Mouse (Mus musculus): Measurements from ENCODE around the gene Nck2. TPM values are rescaled to one million over a fixed set of nuclear protein-coding genes. Genes with fewer than 3 reads are reported as not detected.
A peak's percentile ranks its signal among the peaks of the same experiment; 100 is the strongest.

Gene Nck2
- total RNA-seq (2021): 28.1 and 29.2 TPM in 2 replicates
- long read RNA-seq, experiment 1, transcript Nck2-201 (5 exons, 2,772 nt): major isoform, 77 of 88 reads
- long read RNA-seq, experiment 1, partial matches to known transcripts: 6 of 88 reads
- long read RNA-seq, experiment 1, other reads (novel, unspliced or antisense): 4 of 88 reads
- long read RNA-seq, experiment 2, transcript Nck2-201 (5 exons, 2,772 nt): major isoform, 49 of 56 reads
- long read RNA-seq, experiment 2, partial matches to known transcripts: 0 of 56 reads
- long read RNA-seq, experiment 2, other reads (novel, unspliced or antisense): 7 of 56 reads

- DNase-seq: no peak
Measured at GRCm38 (mm10) chr1:43444531-43444930, at the start of gene Nck2. Gene Nck2, plus strand, starts transcription at chr1:43444579.

DNA sequence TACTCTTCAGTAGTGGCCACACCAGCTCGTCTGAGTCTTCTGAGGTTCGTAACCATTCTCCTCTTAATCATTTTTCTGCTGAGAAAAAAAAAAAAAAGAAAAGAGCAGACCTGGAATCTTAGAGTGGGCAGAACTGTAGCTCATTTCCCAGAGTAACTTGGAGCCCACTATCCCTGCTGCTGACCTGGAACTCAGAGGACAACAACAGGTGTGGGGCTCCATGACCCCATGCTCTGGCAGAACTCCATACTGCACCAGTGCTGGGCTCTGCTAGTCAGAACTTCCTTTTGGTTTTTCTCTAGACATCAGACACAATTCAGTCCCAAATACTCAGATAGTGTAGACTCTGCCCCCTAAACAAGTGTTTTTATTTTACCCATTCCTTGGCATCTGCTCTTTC lies 49.3 kb upstream of the Nck2 start:
- no peak for DNase-seq

DNA sequence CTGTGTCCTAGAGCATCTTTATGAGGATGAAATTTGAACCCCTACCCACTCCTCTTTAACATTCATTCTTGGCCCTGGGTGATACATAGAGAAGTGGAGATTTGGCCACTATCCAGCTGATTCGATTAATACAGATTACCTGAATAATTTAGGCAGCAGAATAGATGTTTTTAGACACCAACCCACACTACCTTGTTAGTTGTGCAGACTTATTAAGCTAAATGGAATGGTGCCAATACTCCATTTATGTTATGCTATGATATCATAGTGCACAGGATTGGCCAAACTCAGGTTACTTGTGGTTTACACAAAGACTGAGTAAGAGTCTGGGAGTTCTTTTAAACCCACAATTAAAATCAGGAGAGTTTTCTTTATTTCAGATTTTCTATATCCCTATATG lies 48.6 kb upstream of the Nck2 start:
- no peak for DNase-seq

GRCm38 (mm10) chr1:43396522-43396921 lies 47.9 kb upstream of the Nck2 start:
- DNase-seq: peak; percentile 12

GRCm38 (mm10) chr1:43397096-43397495 lies 47.3 kb upstream of the Nck2 start:
- no peak for DNase-seq

- DNase-seq: no peak
Measured at GRCm38 (mm10) chr1:43398738-43399601, 45.4 kb upstream of the Nck2 start.

DNA sequence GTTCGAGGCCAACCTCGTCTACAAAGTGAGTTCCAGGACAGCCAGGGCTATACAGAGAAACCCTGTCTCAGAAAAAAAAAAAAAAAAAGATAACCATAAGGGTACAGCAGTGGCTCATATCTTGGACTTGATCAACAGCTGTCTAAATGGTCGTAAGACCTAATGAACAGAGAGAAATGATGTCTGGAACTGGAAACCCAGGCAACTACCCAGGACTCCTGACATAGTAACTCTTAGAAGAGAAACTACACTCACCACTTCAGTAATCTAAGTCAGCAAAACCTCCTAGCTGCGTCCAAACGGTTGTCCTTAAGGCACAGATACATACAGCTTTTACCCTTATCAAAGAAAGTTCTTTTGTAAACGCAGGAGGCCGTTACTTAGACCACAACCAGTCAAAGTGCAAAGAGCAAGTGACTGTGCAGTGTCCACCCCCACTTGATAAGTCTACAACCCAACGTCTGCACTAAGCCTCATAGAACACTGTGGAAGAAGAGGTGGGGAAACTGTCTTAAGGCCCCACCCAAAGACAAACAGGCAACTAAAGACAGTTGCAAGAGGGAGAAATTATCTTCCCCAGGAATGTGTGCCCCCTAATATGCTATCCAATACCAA lies 44.7 kb upstream of the Nck2 start:
- no peak for DNase-seq

GRCm38 (mm10) chr1:43400655-43401054 lies 43.7 kb upstream of the Nck2 start:
- no peak for DNase-seq

DNA sequence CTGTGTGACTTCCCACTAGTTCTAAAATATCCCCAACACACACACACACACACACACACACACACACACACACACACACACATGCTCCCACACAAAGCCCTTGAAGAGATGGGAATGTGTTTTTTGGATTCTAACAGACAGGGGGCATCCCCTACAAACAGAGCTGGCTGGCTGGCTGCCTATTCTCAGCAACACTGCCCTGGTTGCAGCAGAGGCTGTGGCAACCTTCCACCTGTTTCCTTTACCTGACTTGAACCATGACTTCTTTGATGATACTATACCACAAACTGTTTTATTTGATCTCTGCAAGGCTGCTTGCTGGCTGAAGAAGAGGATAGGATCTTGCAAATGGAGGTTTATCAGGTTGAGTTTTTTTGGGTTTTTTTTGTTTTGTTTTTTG lies 41.0 kb upstream of the Nck2 start:
- DNase-seq: peak; percentile 45

DNA sequence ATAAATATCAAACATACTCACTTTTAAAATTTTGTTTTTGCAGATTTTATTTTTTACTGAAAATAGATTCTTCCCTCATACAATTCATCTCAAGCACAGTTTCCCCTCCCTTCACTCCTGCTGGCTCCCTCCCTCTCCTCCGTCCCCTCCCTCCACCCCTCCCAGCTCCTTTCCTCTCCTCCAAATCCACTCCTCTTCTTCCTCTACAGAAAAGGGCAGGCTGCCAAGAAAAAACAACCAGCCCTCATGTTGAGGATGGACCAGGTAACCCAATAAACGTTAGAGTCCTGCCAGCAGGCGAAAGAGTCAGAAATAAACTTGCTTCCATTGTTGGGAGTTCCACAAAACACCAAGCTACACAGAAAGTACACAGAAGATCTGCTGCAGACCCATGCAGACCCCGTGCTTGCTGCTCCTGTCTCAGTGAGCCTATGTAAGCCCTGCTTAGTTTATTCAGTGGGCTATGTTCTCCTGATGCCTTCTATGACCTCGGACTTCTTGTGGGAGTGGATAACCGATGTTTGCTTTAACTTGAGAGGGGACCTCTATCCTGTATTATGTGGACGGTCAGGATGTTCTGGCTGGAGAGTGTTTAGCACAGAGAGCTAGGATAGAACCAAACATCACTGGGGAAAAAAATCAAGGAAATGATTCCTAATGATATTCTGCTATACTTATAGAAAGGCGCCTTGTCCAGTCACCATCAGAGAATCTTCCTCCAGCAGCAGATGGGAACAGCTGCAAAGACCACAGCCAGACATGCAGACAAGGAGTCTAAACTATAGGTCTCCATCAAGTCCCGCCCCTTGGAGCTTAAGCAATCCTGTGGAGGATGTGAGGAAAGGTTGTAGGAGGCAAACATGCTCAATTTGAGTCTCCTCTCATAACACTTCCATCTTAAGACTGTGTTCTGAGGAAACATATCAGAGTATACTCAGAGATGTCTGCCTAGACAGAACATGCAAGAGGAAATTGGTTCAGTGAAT lies 39.4 kb upstream of the Nck2 start:
- DNase-seq: no peak

GRCm38 (mm10) chr1:43409019-43409418 lies 35.4 kb upstream of the Nck2 start:
- no peak for DNase-seq

GRCm38 (mm10) chr1:43412825-43413224 lies 31.6 kb upstream of the Nck2 start:
- DNase-seq: no peak

GRCm38 (mm10) chr1:43413298-43413697 lies 31.1 kb upstream of the Nck2 start:
- DNase-seq: no peak

- no peak for DNase-seq
Measured at GRCm38 (mm10) chr1:43413749-43414148, 30.6 kb upstream of the Nck2 start.

- no peak for DNase-seq
Measured at GRCm38 (mm10) chr1:43414228-43414627, 30.2 kb upstream of the Nck2 start.

- DNase-seq: no peak
Measured at GRCm38 (mm10) chr1:43414971-43415370, 29.4 kb upstream of the Nck2 start.

DNA sequence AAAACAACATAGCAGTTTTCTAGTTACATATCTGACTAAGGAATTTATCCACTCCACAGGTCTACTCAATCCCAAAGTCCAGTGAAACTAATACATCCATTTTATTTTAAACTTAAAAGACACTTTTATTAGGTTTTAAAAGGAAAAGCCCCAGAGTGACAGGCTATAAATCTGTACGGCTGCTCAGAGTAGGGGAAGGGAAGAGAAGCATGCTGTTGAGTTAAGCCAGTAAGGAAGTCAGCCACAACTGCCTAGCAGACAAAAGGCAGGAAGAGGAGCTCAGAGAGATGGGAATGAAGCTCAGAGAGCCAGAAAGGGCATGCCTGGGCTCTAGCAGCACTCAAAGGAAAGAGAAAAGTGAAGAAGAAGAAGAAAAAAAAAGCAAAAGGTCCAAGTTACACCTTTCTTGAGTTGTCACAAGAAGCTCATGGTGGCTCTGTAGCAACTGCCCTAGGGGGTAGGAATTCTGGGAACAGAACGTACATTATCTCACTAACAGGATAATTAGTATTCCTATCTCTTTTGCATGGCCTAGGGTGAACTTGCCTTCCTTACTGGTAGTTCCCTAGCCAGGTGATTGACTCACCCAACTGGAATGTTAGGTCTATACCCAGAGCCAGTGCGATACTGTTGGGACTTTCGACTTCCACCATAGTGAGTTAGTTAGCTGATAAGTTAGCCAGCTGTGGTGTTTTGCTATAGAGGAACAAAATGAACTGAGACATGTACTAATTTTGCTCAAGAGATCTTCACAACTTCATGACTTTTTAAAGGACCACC lies 21.2 kb upstream of the Nck2 start:
- DNase-seq: no peak

GRCm38 (mm10) chr1:43426526-43426925 lies 17.9 kb upstream of the Nck2 start:
- peak; percentile 12 for DNase-seq

GRCm38 (mm10) chr1:43426993-43427535 lies 17.3 kb upstream of the Nck2 start:
- no peak for DNase-seq

Measured in adrenal gland, postnatal 14 days (tissue).